Mouse (Mus musculus) stomach, embryonic 14.5 days (tissue): ENCODE results near the gene Ifi204. TPM values are rescaled to one million over a fixed set of nuclear protein-coding genes. Genes with fewer than 3 reads are reported as not detected.
"Not testable (repeated sequence)": the region's sequence is repeated elsewhere in the genome, so short reads cannot be mapped to it uniquely, and the experiment has no call there.

Experiments
- ATAC-seq: fragments of 200-750 bp; cut with Nextera tagmentation; 2 replicates; pipeline ENCODE4 v1.8.0; 2017; ENCODE audit warnings: low read depth, moderate TSS enrichment; ENCODE audit not compliant: insufficient number of reproducible peaks, insufficient read depth, low FRiP score
- H3K27ac ChIP-seq: fragments of 300-500 bp; sonication (generic); 2 replicates; pipeline ENCODE4 v1.5.1; 2014; ENCODE audit warnings: mild to moderate bottlenecking, low read length, moderate library complexity, mixed read lengths
- H3K27me3 ChIP-seq: fragments of 300-500 bp; sonication (generic); 2 replicates; pipeline ENCODE4 v1.6.1; 2014; ENCODE audit warnings: low read length, control low read depth, mixed read lengths; ENCODE audit not compliant: control insufficient read depth, insufficient read depth
- H3K36me3 ChIP-seq: fragments of 300-500 bp; sonication (generic); 2 replicates; pipeline ENCODE4 v1.6.1; 2014; ENCODE audit warnings: mild to moderate bottlenecking, control low read depth, low read length, moderate library complexity, mixed read lengths; ENCODE audit not compliant: control insufficient read depth, insufficient read depth
- H3K4me1 ChIP-seq: fragments of 300-500 bp; sonication (generic); 2 replicates; pipeline ENCODE4 v1.6.1; 2014; ENCODE audit warnings: low read length, control low read depth, mixed read lengths; ENCODE audit not compliant: control insufficient read depth, insufficient read depth
- H3K4me2 ChIP-seq: fragments of 300-500 bp; sonication (generic); replicated peaks from 2 replicates; pipeline ENCODE4 v1.6.1; 2014; ENCODE audit warnings: low read depth, low read length, control low read depth
- H3K4me3 ChIP-seq: fragments of 300-500 bp; sonication (generic); 2 replicates; pipeline ENCODE4 v1.5.1; 2014; ENCODE audit warnings: low read depth, low read length, control low read depth
- H3K9ac ChIP-seq: fragments of 300-500 bp; sonication (generic); replicated peaks from 2 replicates; pipeline ENCODE4 v1.6.1; 2014; ENCODE audit warnings: low read depth, mild to moderate bottlenecking, control low read depth, low read length, moderate library complexity, mixed read lengths
- H3K9me3 ChIP-seq: fragments of 300-500 bp; sonication (generic); 2 replicates; pipeline ENCODE4 v1.6.1; 2016; ENCODE audit warnings: low read depth, low read length, control low read depth; ENCODE audit not compliant: control insufficient read depth
- WGBS: fragments of 180-500 bp; shearing (Covaris S2); extraction: QIAGEN DNeasy Blood & Tissue Kit; methylation state at CpG from one replicate; pipeline ENCODE4 v1.1.7; 2014; 5-methylcytosine and 5-hydroxymethylcytosine counted together
- polyA plus RNA-seq: library from polyadenylated mRNA; unstranded; fragments of >200 nt; fragmentation: Nextera tagmentation; extraction: Ambion mirVana; gene quantifications from 2 replicates; pipeline ENCODE4 v1.2.1, GENCODE M21; 2014

Ifi204 gene
- polyA plus RNA-seq, 1 experiment from 2014 or later = 2.0 TPM

DNA sequence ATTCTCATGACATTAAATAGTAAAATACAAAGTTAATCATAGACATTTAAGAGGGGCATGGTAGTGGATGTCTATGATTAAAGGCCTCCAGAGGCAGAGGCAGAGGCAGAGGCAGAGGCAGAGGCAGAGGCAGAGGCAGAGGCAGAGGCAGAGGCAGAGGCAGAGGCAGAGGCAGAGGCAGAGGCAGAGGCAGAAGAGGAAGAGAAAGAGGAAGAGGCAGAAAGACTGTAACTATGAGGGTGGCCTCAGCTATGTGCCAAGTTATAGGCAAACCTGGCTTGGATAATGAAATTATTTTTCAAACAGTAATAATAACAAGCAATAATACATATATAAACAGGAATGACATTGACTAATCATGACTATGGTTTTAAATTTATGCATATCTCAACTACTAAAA is 26.2 kb downstream of the Ifi204 start:
- ATAC-seq = no peak
- Histone ChIP-seq H3K9ac (no peak overlapping the region), H3K4me1 (no peaks in the 10 kb centered on the region), H3K9me3 (no peaks in the 10 kb centered on the region), H3K4me2 (no peak overlapping the region), H3K27me3 (no peaks in the 10 kb centered on the region), H3K27ac (no peak overlapping the region), H3K36me3 (no peaks in the 10 kb centered on the region), H3K4me3 (no peak overlapping the region)

- Histone ChIP-seq H3K9ac (no peak overlapping the region), H3K4me3 (no peak overlapping the region)
- WGBS = 68% methylated on average over 2 of the region's 2 CpGs
These were observed 29.8 kb downstream of the Ifi204 start for GRCm38 (mm10) chr1:173736986-173737385.

GRCm38 (mm10) chr1:173735015-173735414 is 31.7 kb downstream of the Ifi204 start:
- not testable (repeated sequence) for H3K36me3 ChIP-seq, H3K4me2 ChIP-seq, H3K27me3 ChIP-seq, H3K9ac ChIP-seq, H3K4me1 ChIP-seq, H3K27ac ChIP-seq, ATAC-seq, H3K4me3 ChIP-seq, H3K9me3 ChIP-seq
- 80% methylated on average over 4 of the region's 4 CpGs for WGBS

More at GRCm38 (mm10) chr1:173736986-173737385, 29.8 kb downstream of the Ifi204 start:
- no peaks in the 10 kb centered on the region for H3K9me3 ChIP-seq
- ATAC-seq = no peak
- no peak overlapping the region for H3K27ac ChIP-seq
- no peaks in the 10 kb centered on the region for H3K36me3 ChIP-seq
- H3K27me3 ChIP-seq = no peaks in the 10 kb centered on the region
- H3K4me1 ChIP-seq = no peaks in the 10 kb centered on the region
- no peak overlapping the region for H3K4me2 ChIP-seq

DNA sequence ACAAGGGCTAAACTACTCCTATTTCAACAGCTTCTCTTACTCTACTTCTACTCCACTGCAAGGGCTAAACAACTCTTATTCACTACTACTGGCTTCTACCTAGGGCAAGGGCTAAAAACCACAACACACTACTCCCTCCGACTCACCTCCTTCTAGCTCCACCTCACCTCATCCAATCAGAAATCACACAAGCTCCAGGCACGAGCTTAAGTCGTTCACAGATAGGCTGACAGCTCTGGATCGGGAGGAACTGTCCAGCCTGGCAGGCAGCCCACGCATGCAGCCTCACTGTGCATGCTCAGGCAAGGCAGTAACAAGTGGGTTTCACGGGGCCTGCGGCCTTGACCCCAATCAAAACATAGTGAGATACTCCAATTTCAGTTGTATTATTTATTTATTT is 33.5 kb downstream of the Ifi204 start:
- Histone ChIP-seq H3K4me1 (no peaks in the 10 kb centered on the region), H3K36me3 (no peaks in the 10 kb centered on the region), H3K4me2 (no peak overlapping the region), H3K27me3 (no peaks in the 10 kb centered on the region), H3K27ac (no peak overlapping the region), H3K4me3 (no peak overlapping the region), H3K9me3 (no peaks in the 10 kb centered on the region), H3K9ac (no peak overlapping the region)
- no peak for ATAC-seq
- 19% methylated on average over 7 of the region's 7 CpGs for WGBS

Other genes starting within 250 kb of the Ifi204 start
- gene Ifi214, start 231.0 kb downstream of the Ifi204 start, polyA plus RNA-seq = not detected in 2 replicates
- not detected in 2 replicates for gene Ifi213, start 167.7 kb downstream of the Ifi204 start, polyA plus RNA-seq
- gene Ifi209, start 136.0 kb downstream of the Ifi204 start, polyA plus RNA-seq = 0.07 and 0.11 TPM in 2 replicates
- gene Ifi208, start 93.3 kb downstream of the Ifi204 start, polyA plus RNA-seq = not detected in 2 replicates
- gene Ifi207, start 25.2 kb downstream of the Ifi204 start, polyA plus RNA-seq = 0.98 and 1.2 TPM in 2 replicates
- 0.43 and 0.80 TPM in 2 replicates for gene Ifi211, start 146.1 kb upstream of the Ifi204 start, polyA plus RNA-seq
- 1.9 and 2.5 TPM in 2 replicates for gene Mndal, start 175.5 kb upstream of the Ifi204 start, polyA plus RNA-seq
- 1.1 and 2.2 TPM in 2 replicates for gene Ifi203, start 175.7 kb upstream of the Ifi204 start, polyA plus RNA-seq
- 0.14 and 0.23 TPM in 2 replicates for gene Ifi202b, start 215.8 kb upstream of the Ifi204 start, polyA plus RNA-seq